Mouse (Mus musculus) hindbrain, embryonic 10.5 days (tissue): ENCODE results near the gene Atf7ip. TPM values are rescaled to one million over a fixed set of nuclear protein-coding genes. Genes with fewer than 3 reads are reported as not detected.

Source experiments
- DNase-seq: peaks from one replicate; pipeline ENCODE4 v3.0.0-alpha.2; 2017; ENCODE audit warnings: low spot score
- H3K27ac ChIP-seq: fragments of 300-500 bp; sonication (generic); 2 replicates; pipeline ENCODE4 v1.5.1; 2016; ENCODE audit warnings: mild to moderate bottlenecking, moderate library complexity
- H3K27me3 ChIP-seq: fragments of 300-500 bp; sonication (generic); 2 replicates; pipeline ENCODE4 v1.6.1; 2016; ENCODE audit warnings: mild to moderate bottlenecking; ENCODE audit not compliant: poor library complexity, insufficient read depth, severe bottlenecking
- H3K36me3 ChIP-seq: fragments of 300-500 bp; sonication (generic); 2 replicates; pipeline ENCODE4 v1.6.1; 2016; ENCODE audit warnings: mild to moderate bottlenecking, moderate library complexity
- H3K4me1 ChIP-seq: fragments of 300-500 bp; sonication (generic); replicated peaks from 2 replicates; pipeline ENCODE4 v1.6.1; 2016; ENCODE audit warnings: mild to moderate bottlenecking
- H3K4me3 ChIP-seq: fragments of 300-500 bp; sonication (generic); 2 replicates; pipeline ENCODE4 v1.5.1; 2016; ENCODE audit warnings: mild to moderate bottlenecking, moderate library complexity
- H3K9me3 ChIP-seq: fragments of 300-500 bp; sonication (generic); 2 replicates; pipeline ENCODE4 v1.6.1; 2016; ENCODE audit warnings: mild to moderate bottlenecking, moderate library complexity
- WGBS: fragments of 180-500 bp; shearing (Covaris S2); methylation state at CpG from one replicate; pipeline ENCODE4 v1.1.7; 2016; 5-methylcytosine and 5-hydroxymethylcytosine counted together
- polyA plus RNA-seq: library from polyadenylated mRNA; unstranded; fragments of >200 nt; fragmentation: Nextera tagmentation; extraction: Ambion mirVana; gene quantifications from 2 replicates; pipeline ENCODE4 v1.2.1, GENCODE M21; 2016

The Atf7ip gene
- polyA plus RNA-seq, 1 experiment from 2014 or later: 47.2 TPM

- DNase-seq: no peak
- H3K4me1 ChIP-seq: peaks cover 40% of the 10 kb centered on the region
- H3K4me3 ChIP-seq: no peak overlapping the region
- peaks cover 32% of the 10 kb centered on the region for H3K36me3 ChIP-seq
- no peaks in the 10 kb centered on the region for H3K9me3 ChIP-seq
- 70% methylated on average over 5 of the region's 5 CpGs for WGBS
- H3K27ac ChIP-seq: no peak overlapping the region
- no peaks in the 10 kb centered on the region for H3K27me3 ChIP-seq
These were observed 29.2 kb downstream of the Atf7ip start for GRCm38 (mm10) chr6:136535176-136535575.

GRCm38 (mm10) chr6:136536121-136536520, 30.2 kb downstream of the Atf7ip start:
- Histone ChIP-seq H3K4me1 (peaks cover 46% of the 10 kb centered on the region), H3K27me3 (no peaks in the 10 kb centered on the region), H3K4me3 (no peak overlapping the region), H3K9me3 (no peaks in the 10 kb centered on the region), H3K27ac (peak overlapping the region; percentile 67), H3K36me3 (peaks cover 40% of the 10 kb centered on the region)
- DNase-seq: no peak
- WGBS: 58% methylated on average over 5 of the region's 5 CpGs

- Histone ChIP-seq H3K9me3 (no peaks in the 10 kb centered on the region), H3K4me3 (no peak overlapping the region), H3K4me1 (peaks cover 51% of the 10 kb centered on the region), H3K27ac (peak overlapping the region; percentile 87), H3K36me3 (peaks cover 40% of the 10 kb centered on the region), H3K27me3 (no peaks in the 10 kb centered on the region)
- no peak for DNase-seq
- WGBS: 34% methylated on average over 5 of the region's 5 CpGs
These were observed 35.4 kb downstream of the Atf7ip start for GRCm38 (mm10) chr6:136541350-136541749.

GRCm38 (mm10) chr6:136542105-136542504, 36.1 kb downstream of the Atf7ip start:
- no peak for DNase-seq
- no peaks in the 10 kb centered on the region for H3K9me3 ChIP-seq
- peaks cover 37% of the 10 kb centered on the region for H3K36me3 ChIP-seq
- H3K4me1 ChIP-seq: peaks cover 57% of the 10 kb centered on the region
- H3K4me3 ChIP-seq: no peak overlapping the region
- peak overlapping the region; percentile 87 for H3K27ac ChIP-seq
- 89% methylated on average over 1 of the region's 1 CpGs for WGBS
- H3K27me3 ChIP-seq: no peaks in the 10 kb centered on the region

- Histone ChIP-seq H3K36me3 (peaks cover 28% of the 10 kb centered on the region), H3K27me3 (no peaks in the 10 kb centered on the region), H3K4me3 (0 out of 2 replicates have a peak overlapping the region, but pooled peaks have one; percentile 11), H3K27ac (peak overlapping the region; percentile 87), H3K9me3 (no peaks in the 10 kb centered on the region), H3K4me1 (peaks cover 63% of the 10 kb centered on the region)
- peak; percentile 79 for DNase-seq
- 17% methylated on average over 6 of the region's 6 CpGs for WGBS
These were observed 37.2 kb downstream of the Atf7ip start for GRCm38 (mm10) chr6:136543164-136543563.

- Histone ChIP-seq H3K36me3 (peaks cover 6% of the 10 kb centered on the region), H3K9me3 (no peaks in the 10 kb centered on the region), H3K27me3 (no peaks in the 10 kb centered on the region), H3K4me3 (no peak overlapping the region), H3K27ac (peak overlapping the region; percentile 65), H3K4me1 (peaks cover 71% of the 10 kb centered on the region)
- 81% methylated on average over 11 of the region's 11 CpGs for WGBS
- DNase-seq: no peak
These were observed 39.4 kb downstream of the Atf7ip start for GRCm38 (mm10) chr6:136545284-136545870.

- Histone ChIP-seq H3K27ac (peak overlapping the region; percentile 59), H3K9me3 (no peaks in the 10 kb centered on the region), H3K4me1 (peaks cover 63% of the 10 kb centered on the region), H3K36me3 (no peaks in the 10 kb centered on the region), H3K27me3 (no peaks in the 10 kb centered on the region), H3K4me3 (no peak overlapping the region)
- DNase-seq: no peak
- 90% methylated on average over 2 of the region's 2 CpGs for WGBS
These were observed 40.3 kb downstream of the Atf7ip start for GRCm38 (mm10) chr6:136546286-136546685.

GRCm38 (mm10) chr6:136546987-136547386, 41.0 kb downstream of the Atf7ip start:
- Histone ChIP-seq H3K4me3 (no peak overlapping the region), H3K27me3 (no peaks in the 10 kb centered on the region), H3K4me1 (peaks cover 56% of the 10 kb centered on the region), H3K27ac (peak overlapping the region; percentile 20; the same call in 1 of the 2 replicates), H3K9me3 (no peaks in the 10 kb centered on the region), H3K36me3 (no peaks in the 10 kb centered on the region)
- no peak for DNase-seq
- WGBS: 42% methylated on average over 7 of the region's 7 CpGs

- Histone ChIP-seq H3K4me1 (peaks cover 49% of the 10 kb centered on the region), H3K9me3 (no peaks in the 10 kb centered on the region), H3K27me3 (no peaks in the 10 kb centered on the region), H3K27ac (peak overlapping the region; percentile 83), H3K36me3 (0 out of 2 replicates have a peak, but pooled peaks cover 3% of the 10 kb centered on the region), H3K4me3 (no peak overlapping the region)
- no peak for DNase-seq
- WGBS: 51% methylated on average over 6 of the region's 6 CpGs
These were observed 42.2 kb downstream of the Atf7ip start for GRCm38 (mm10) chr6:136548041-136548770.

GRCm38 (mm10) chr6:136548796-136549195, 42.8 kb downstream of the Atf7ip start:
- H3K36me3 ChIP-seq: 0 out of 2 replicates have a peak, but pooled peaks cover 3% of the 10 kb centered on the region
- peak overlapping the region; percentile 83 for H3K27ac ChIP-seq
- H3K27me3 ChIP-seq: no peaks in the 10 kb centered on the region
- H3K9me3 ChIP-seq: no peaks in the 10 kb centered on the region
- no peak overlapping the region for H3K4me3 ChIP-seq
- WGBS: 91% methylated on average over 6 of the region's 6 CpGs
- DNase-seq: no peak
- peaks cover 48% of the 10 kb centered on the region for H3K4me1 ChIP-seq

GRCm38 (mm10) chr6:136549606-136550005, 43.6 kb downstream of the Atf7ip start:
- WGBS: 88% methylated on average over 3 of the region's 3 CpGs
- 0 out of 2 replicates have a peak, but pooled peaks cover 3% of the 10 kb centered on the region for H3K36me3 ChIP-seq
- no peak overlapping the region for H3K4me3 ChIP-seq
- no peaks in the 10 kb centered on the region for H3K27me3 ChIP-seq
- H3K4me1 ChIP-seq: peaks cover 49% of the 10 kb centered on the region
- no peaks in the 10 kb centered on the region for H3K9me3 ChIP-seq
- no peak overlapping the region for H3K27ac ChIP-seq
- no peak for DNase-seq

GRCm38 (mm10) chr6:136550596-136551304, 44.8 kb downstream of the Atf7ip start:
- Histone ChIP-seq H3K4me3 (no peak overlapping the region), H3K27me3 (no peaks in the 10 kb centered on the region), H3K4me1 (peaks cover 48% of the 10 kb centered on the region), H3K36me3 (0 out of 2 replicates have a peak, but pooled peaks cover 3% of the 10 kb centered on the region), H3K27ac (no peak overlapping the region), H3K9me3 (no peaks in the 10 kb centered on the region)
- no peak for DNase-seq
- 85% methylated on average over 7 of the region's 7 CpGs for WGBS
